Mouse (Mus musculus) thymus, adult 2 months (tissue): ENCODE data around the gene Hist3h2a.

Experiments
- CTCF ChIP-seq: fragments of 200-500 bp; IDR thresholded peaks from 2 replicates; pipeline ENCODE4 v1.5.1; 2012; ENCODE audit warnings: mild to moderate bottlenecking, control low read depth, low read length, moderate library complexity, borderline replicate concordance; ENCODE audit not compliant: control insufficient read depth, poor library complexity, insufficient read depth; ENCODE audit errors: extremely low read depth
- POLR2A ChIP-seq: fragments of 200-500 bp; IDR thresholded peaks from 2 replicates; pipeline ENCODE4 v1.6.1; 2012; ENCODE audit warnings: mild to moderate bottlenecking, low read length, control low read depth, moderate library complexity; ENCODE audit not compliant: control insufficient read depth, poor library complexity, insufficient read depth; ENCODE audit errors: extremely low read depth

- TF ChIP-seq POLR2A (no peak), CTCF (no peak)
These were observed 34.7 kb downstream of the Hist3h2a start for GRCm38 (mm10) chr11:58989166-58989565.
